Mouse (Mus musculus) bone marrow macrophage, adult 2 months (primary cell): ENCODE measurements around the gene Boll.

Experiments
- CTCF ChIP-seq: IDR thresholded peaks from 2 replicates; pipeline ENCODE4 v1.5.1; 2012; ENCODE audit warnings: low read depth, mild to moderate bottlenecking, low read length, moderate library complexity
- POLR2A ChIP-seq: IDR thresholded peaks from 2 replicates; pipeline ENCODE4 v1.6.1; 2012; ENCODE audit warnings: mild to moderate bottlenecking, low read depth, low read length, borderline replicate concordance

- no peak for TF ChIP-seq CTCF
- no peak for TF ChIP-seq POLR2A
Measured at GRCm38 (mm10) chr1:55246374-55246773, 116.9 kb downstream of the Boll start.
